Mouse (Mus musculus): ENCODE measurements around the gene Krtap1-5. TPM values are rescaled to one million over a fixed set of nuclear protein-coding genes. Genes with fewer than 3 reads are reported as not detected.

Krtap1-5 gene
- polyA plus RNA-seq, 1 experiment from 2014 or later: not detected

DNA sequence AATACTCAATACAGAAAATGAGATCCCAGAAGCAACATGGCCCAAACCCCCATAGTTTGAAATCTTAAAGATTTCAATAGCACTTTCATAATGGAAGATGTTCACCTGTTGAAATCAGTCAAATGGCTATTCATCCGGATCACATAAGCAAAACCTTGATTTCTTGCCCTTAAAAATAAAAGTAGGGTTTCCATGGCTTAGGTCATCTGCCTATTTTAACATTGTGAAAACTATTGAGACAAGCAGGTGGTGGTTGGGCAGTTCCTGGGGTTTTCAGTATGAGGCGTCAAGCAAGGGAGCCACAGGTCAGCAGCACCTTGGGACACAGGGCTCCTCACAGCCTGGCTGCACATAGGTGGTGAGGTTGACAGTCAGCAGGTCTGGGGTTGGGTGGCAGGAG lies 24.6 kb downstream of the Krtap1-5 start:
- Histone ChIP-seq H3K4me1 (replicated peaks; ENCODE audit: control insufficient read depth, insufficient read depth, low read length) (no peaks in the 10 kb centered on the region), H3K27me3 (replicated peaks; ENCODE audit: control insufficient read depth, insufficient read depth, low read length) (no peaks in the 10 kb centered on the region), H3K4me2 (replicated peaks; ENCODE audit: low read depth) (no peak overlapping the region), H3K36me3 (ENCODE audit: control insufficient read depth, insufficient read depth) (no peaks in the 10 kb centered on the region), H3K27ac (ENCODE audit: low read depth, low read length) (no peak overlapping the region), H3K4me3 (ENCODE audit: low read depth, low read length) (no peak overlapping the region), H3K9me3 (ENCODE audit: control insufficient read depth) (no peaks in the 10 kb centered on the region), H3K9ac (ENCODE audit: low read depth, low read length) (no peak overlapping the region)
- WGBS: 85% methylated on average over 2 of the region's 2 CpGs
- TF ChIP-seq CTCF (IDR thresholded peaks at IDR 0.05; ENCODE audit: low read depth): no peak
- no peak for ATAC-seq

DNA sequence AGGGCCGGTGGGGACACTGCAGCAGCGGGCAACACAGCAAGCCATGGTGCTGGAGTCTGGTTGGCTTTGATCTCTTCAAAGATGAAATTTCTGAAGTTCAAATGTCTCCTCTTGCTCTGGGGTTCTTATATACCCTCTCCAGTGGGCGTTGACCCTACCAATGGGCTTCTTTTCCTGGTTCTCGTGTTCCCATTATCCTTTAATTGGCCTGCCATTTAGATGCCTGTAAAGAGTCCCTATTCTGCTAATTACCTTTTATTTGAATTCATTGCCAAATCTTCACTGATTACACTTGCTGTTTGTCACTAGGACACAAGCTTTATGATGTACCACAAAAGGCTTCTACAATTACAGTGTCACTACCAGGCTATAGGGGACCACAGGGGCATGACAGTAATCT lies 30.1 kb downstream of the Krtap1-5 start, which contains the start of gene Krtap3-3:
Krtap3-3 (minus strand) TSS at position 101 of the 400 bp plus-strand sequence.
- H3K9me3 ChIP-seq (ENCODE audit: control insufficient read depth): no peaks in the 10 kb centered on the region
- no peaks in the 10 kb centered on the region for H3K27me3 ChIP-seq (replicated peaks; ENCODE audit: control insufficient read depth, insufficient read depth, low read length)
- no peak within 1 kb of the TSS for H3K4me2 ChIP-seq (replicated peaks; ENCODE audit: low read depth)
- TF ChIP-seq CTCF (IDR thresholded peaks at IDR 0.05; ENCODE audit: low read depth): no peak
- no peaks in the 10 kb centered on the region for H3K4me1 ChIP-seq (replicated peaks; ENCODE audit: control insufficient read depth, insufficient read depth, low read length)
- no peaks in the 10 kb centered on the region for H3K36me3 ChIP-seq (ENCODE audit: control insufficient read depth, insufficient read depth)
- no peak within 1 kb of the TSS for H3K27ac ChIP-seq (ENCODE audit: low read depth, low read length)
- H3K9ac ChIP-seq (ENCODE audit: low read depth, low read length): no peak within 1 kb of the TSS
- no peak within 1 kb of the TSS for H3K4me3 ChIP-seq (ENCODE audit: low read depth, low read length)
- WGBS: 67% methylated on average over 4 of the region's 4 CpGs
- ATAC-seq: no peak

DNA sequence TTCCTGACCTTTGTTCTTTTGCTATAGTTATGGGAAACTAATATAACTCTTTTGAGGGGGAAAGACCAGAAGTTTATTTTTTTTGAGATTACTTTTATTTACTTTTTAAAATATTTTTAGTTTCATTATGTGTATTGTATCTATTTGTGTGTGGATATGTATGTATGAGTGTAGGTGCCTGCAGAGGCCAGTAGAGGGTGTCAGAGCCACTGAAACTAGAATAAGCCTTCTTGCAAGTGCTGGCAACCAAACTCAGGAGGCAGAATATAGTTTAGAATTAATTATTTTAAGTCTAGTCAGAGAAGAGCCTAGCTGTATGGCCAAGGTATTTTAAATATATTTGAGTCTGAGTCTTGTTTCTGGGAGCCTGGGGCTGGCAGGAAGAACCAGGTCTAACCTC lies 32.9 kb downstream of the Krtap1-5 start:
- H3K4me3 ChIP-seq (ENCODE audit: low read depth, low read length): no peak overlapping the region

DNA sequence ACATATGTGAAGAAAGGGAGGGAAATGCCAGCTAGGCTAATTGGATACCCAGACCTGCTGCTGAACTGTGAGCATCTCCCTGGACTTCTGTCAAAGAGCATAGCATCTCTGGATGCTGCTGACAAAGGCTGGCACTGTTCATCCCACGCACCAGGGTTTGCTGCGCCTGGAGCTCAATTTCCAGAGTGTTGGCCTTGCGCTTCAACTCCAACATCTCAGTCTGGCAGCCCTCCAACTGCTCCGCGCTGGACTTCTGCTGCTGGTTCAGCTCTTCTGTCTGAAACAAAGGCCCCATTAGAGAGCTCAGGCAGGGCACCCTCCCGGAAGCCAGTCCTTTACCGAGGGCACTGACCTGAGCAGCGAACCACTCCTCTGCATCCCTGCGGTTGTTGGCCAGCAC lies 41.1 kb downstream of the Krtap1-5 start:
- Histone ChIP-seq H3K9ac (ENCODE audit: low read depth, low read length) (no peak overlapping the region), H3K36me3 (ENCODE audit: control insufficient read depth, insufficient read depth) (no peaks in the 10 kb centered on the region), H3K27ac (ENCODE audit: low read depth, low read length) (no peak overlapping the region), H3K27me3 (replicated peaks; ENCODE audit: control insufficient read depth, insufficient read depth, low read length) (no peaks in the 10 kb centered on the region), H3K4me1 (replicated peaks; ENCODE audit: control insufficient read depth, insufficient read depth, low read length) (no peaks in the 10 kb centered on the region), H3K4me2 (replicated peaks; ENCODE audit: low read depth) (no peak overlapping the region), H3K9me3 (ENCODE audit: control insufficient read depth) (no peaks in the 10 kb centered on the region), H3K4me3 (ENCODE audit: low read depth, low read length) (no peak overlapping the region)
- TF ChIP-seq CTCF (IDR thresholded peaks at IDR 0.05; ENCODE audit: low read depth): no peak
- ATAC-seq: no peak
- WGBS: 72% methylated on average over 9 of the region's 9 CpGs

More for the DNA sequence above, 32.9 kb downstream of the Krtap1-5 start:
- Histone ChIP-seq H3K4me2 (replicated peaks; ENCODE audit: low read depth) (no peak overlapping the region), H3K9me3 (ENCODE audit: control insufficient read depth) (no peaks in the 10 kb centered on the region), H3K27ac (ENCODE audit: low read depth, low read length) (no peak overlapping the region), H3K4me1 (replicated peaks; ENCODE audit: control insufficient read depth, insufficient read depth, low read length) (no peaks in the 10 kb centered on the region), H3K9ac (ENCODE audit: low read depth, low read length) (no peak overlapping the region), H3K27me3 (replicated peaks; ENCODE audit: control insufficient read depth, insufficient read depth, low read length) (no peaks in the 10 kb centered on the region), H3K36me3 (ENCODE audit: control insufficient read depth, insufficient read depth) (no peaks in the 10 kb centered on the region)
- TF ChIP-seq CTCF (IDR thresholded peaks at IDR 0.05; ENCODE audit: low read depth): peak; percentile 36; the same call in 1 of the 2 replicates
- no peak for ATAC-seq

Other genes starting within 250 kb of the Krtap1-5 start
- not detected in 2 replicates for gene Krt26, start 243.1 kb downstream of the Krtap1-5 start, polyA plus RNA-seq (2015; fragmentation: Nextera tagmentation; extraction: Ambion mirVana)
- gene Krt27, start 229.9 kb downstream of the Krtap1-5 start, polyA plus RNA-seq (2015; fragmentation: Nextera tagmentation; extraction: Ambion mirVana): not detected in 2 replicates
- gene Krt28, start 206.1 kb downstream of the Krtap1-5 start, polyA plus RNA-seq (2015; fragmentation: Nextera tagmentation; extraction: Ambion mirVana): not detected in 2 replicates
- gene Krt10, start 191.7 kb downstream of the Krtap1-5 start, polyA plus RNA-seq (2015; fragmentation: Nextera tagmentation; extraction: Ambion mirVana): 13.6 and 14.5 TPM in 2 replicates
- 0.07 and 0.10 TPM in 2 replicates for gene Krt12, start 158.8 kb downstream of the Krtap1-5 start, polyA plus RNA-seq (2015; fragmentation: Nextera tagmentation; extraction: Ambion mirVana)
- gene Krt20, start 142.9 kb downstream of the Krtap1-5 start, polyA plus RNA-seq (2015; fragmentation: Nextera tagmentation; extraction: Ambion mirVana): 166 and 189 TPM in 2 replicates
- 8.0 and 9.9 TPM in 2 replicates for gene Krt23, start 87.9 kb downstream of the Krtap1-5 start, polyA plus RNA-seq (2015; fragmentation: Nextera tagmentation; extraction: Ambion mirVana)
- gene Krt39, start 59.7 kb downstream of the Krtap1-5 start, polyA plus RNA-seq (2015; fragmentation: Nextera tagmentation; extraction: Ambion mirVana): not detected in 2 replicates
- gene Krt40, start 37.9 kb downstream of the Krtap1-5 start, polyA plus RNA-seq (2015; fragmentation: Nextera tagmentation; extraction: Ambion mirVana): not detected in 2 replicates
- not detected in 2 replicates for gene Krtap3-3, start 30.2 kb downstream of the Krtap1-5 start, polyA plus RNA-seq (2015; fragmentation: Nextera tagmentation; extraction: Ambion mirVana)
- not detected in 2 replicates for gene Krtap3-2, start 24.2 kb downstream of the Krtap1-5 start, polyA plus RNA-seq (2015; fragmentation: Nextera tagmentation; extraction: Ambion mirVana)
- not detected in 2 replicates for gene Gm11939, start 21.6 kb downstream of the Krtap1-5 start, polyA plus RNA-seq (2015; fragmentation: Nextera tagmentation; extraction: Ambion mirVana)
- gene Krtap3-1, start 14.4 kb downstream of the Krtap1-5 start, polyA plus RNA-seq (2015; fragmentation: Nextera tagmentation; extraction: Ambion mirVana): 3.4 and 4.2 TPM in 2 replicates
- gene Krtap1-4, start 2.6 kb upstream of the Krtap1-5 start, polyA plus RNA-seq (2015; fragmentation: Nextera tagmentation; extraction: Ambion mirVana): not detected in 2 replicates
- not detected in 2 replicates for gene Krtap1-3, start 10.3 kb upstream of the Krtap1-5 start, polyA plus RNA-seq (2015; fragmentation: Nextera tagmentation; extraction: Ambion mirVana)
- not detected in 2 replicates for gene Krtap9-3, start 17.1 kb upstream of the Krtap1-5 start, polyA plus RNA-seq (2015; fragmentation: Nextera tagmentation; extraction: Ambion mirVana)
- gene Gm11938, start 22.3 kb upstream of the Krtap1-5 start, polyA plus RNA-seq (2015; fragmentation: Nextera tagmentation; extraction: Ambion mirVana): not detected in 2 replicates
- not detected in 2 replicates for gene Gm11937, start 29.2 kb upstream of the Krtap1-5 start, polyA plus RNA-seq (2015; fragmentation: Nextera tagmentation; extraction: Ambion mirVana)
- not detected in 2 replicates for gene Krtap2-4, start 33.8 kb upstream of the Krtap1-5 start, polyA plus RNA-seq (2015; fragmentation: Nextera tagmentation; extraction: Ambion mirVana)
- gene Gm11562, start 39.4 kb upstream of the Krtap1-5 start, polyA plus RNA-seq (2015; fragmentation: Nextera tagmentation; extraction: Ambion mirVana): not detected in 2 replicates
- gene Krtap4-1, start 47.2 kb upstream of the Krtap1-5 start, polyA plus RNA-seq (2015; fragmentation: Nextera tagmentation; extraction: Ambion mirVana): not detected in 2 replicates
- gene Krtap4-2, start 54.1 kb upstream of the Krtap1-5 start, polyA plus RNA-seq (2015; fragmentation: Nextera tagmentation; extraction: Ambion mirVana): not detected in 2 replicates
- gene Krtap4-7, start 63.1 kb upstream of the Krtap1-5 start, polyA plus RNA-seq (2015; fragmentation: Nextera tagmentation; extraction: Ambion mirVana): not detected in 2 replicates
- gene Gm11555, start 69.2 kb upstream of the Krtap1-5 start, polyA plus RNA-seq (2015; fragmentation: Nextera tagmentation; extraction: Ambion mirVana): not detected in 2 replicates
- not detected in 2 replicates for gene Gm11563, start 77.9 kb upstream of the Krtap1-5 start, polyA plus RNA-seq (2015; fragmentation: Nextera tagmentation; extraction: Ambion mirVana)
- not detected in 2 replicates for gene Krtap4-6, start 84.9 kb upstream of the Krtap1-5 start, polyA plus RNA-seq (2015; fragmentation: Nextera tagmentation; extraction: Ambion mirVana)
- not detected in 2 replicates for gene Gm14190, start 109.7 kb upstream of the Krtap1-5 start, polyA plus RNA-seq (2015; fragmentation: Nextera tagmentation; extraction: Ambion mirVana)
- gene Gm14180, start 153.3 kb upstream of the Krtap1-5 start, polyA plus RNA-seq (2015; fragmentation: Nextera tagmentation; extraction: Ambion mirVana): not detected in 2 replicates
- not detected in 2 replicates for gene Gm11595, start 191.9 kb upstream of the Krtap1-5 start, polyA plus RNA-seq (2015; fragmentation: Nextera tagmentation; extraction: Ambion mirVana)
- not detected in 2 replicates for gene Krtap4-8, start 199.7 kb upstream of the Krtap1-5 start, polyA plus RNA-seq (2015; fragmentation: Nextera tagmentation; extraction: Ambion mirVana)
- not detected in 2 replicates for gene Krtap4-9, start 204.2 kb upstream of the Krtap1-5 start, polyA plus RNA-seq (2015; fragmentation: Nextera tagmentation; extraction: Ambion mirVana)
- gene Gm11596, start 212.5 kb upstream of the Krtap1-5 start, polyA plus RNA-seq (2015; fragmentation: Nextera tagmentation; extraction: Ambion mirVana): not detected in 2 replicates
- gene Gm11569, start 217.9 kb upstream of the Krtap1-5 start, polyA plus RNA-seq (2015; fragmentation: Nextera tagmentation; extraction: Ambion mirVana): not detected in 2 replicates
- not detected in 2 replicates for gene Gm11554, start 223.4 kb upstream of the Krtap1-5 start, polyA plus RNA-seq (2015; fragmentation: Nextera tagmentation; extraction: Ambion mirVana)
- gene Krtap4-13, start 228.9 kb upstream of the Krtap1-5 start, polyA plus RNA-seq (2015; fragmentation: Nextera tagmentation; extraction: Ambion mirVana): not detected in 2 replicates
- gene Gm11564, start 234.7 kb upstream of the Krtap1-5 start, polyA plus RNA-seq (2015; fragmentation: Nextera tagmentation; extraction: Ambion mirVana): not detected in 2 replicates

Measured in intestine, postnatal 0 days (tissue).